9 mouse cellular contexts compared by ENCODE assay signal in genomic region chr13:107846621-107847178, GRCm38 (mm10).
DNase-seq lines count a peak whose midpoint lies in the region; ATAC-seq and TF ChIP-seq lines count a peak whose summit lies in the region.
"Had no signal": no experiment of that assay in that cellular context is flagged by ENCODE, and none has a peak within 500 bp of the region (broad histone marks: within the 10 kb centered on the region; RNA-seq: fewer than 3 reads in every experiment).

No protein-coding gene starts in this region.

- no peak for TF ChIP-seq POLR2A in embryonic fibroblast, embryonic 13.5 days (IDR thresholded peaks at IDR 0.05; ENCODE audit: low read depth, low read length)

- no peaks in the 10 kb centered on the region for H3K9me3 ChIP-seq in heart, embryonic 13.5 days
- no peaks in the 10 kb centered on the region for H3K9me3 ChIP-seq in midbrain, embryonic 13.5 days

- no peak for TF ChIP-seq CTCF in embryonic fibroblast, embryonic 13.5 days (IDR thresholded peaks at IDR 0.05; ENCODE audit: borderline replicate concordance, insufficient read depth, low read length)

- H3K9ac ChIP-seq in heart, embryonic 13.5 days = peak overlapping the region; percentile 1; the same call in 1 of the 2 replicates
- peak overlapping the region; percentile 39; the same call in 1 of the 2 replicates for H3K9ac ChIP-seq in midbrain, embryonic 13.5 days (replicated peaks)

- WGBS in heart, embryonic 13.5 days = 54% methylated on average over 10 of the region's 10 CpGs
- WGBS in midbrain, embryonic 13.5 days = 19% methylated on average over 10 of the region's 10 CpGs

- no peaks in the 10 kb centered on the region for H3K36me3 ChIP-seq in heart, embryonic 13.5 days
- H3K36me3 ChIP-seq in midbrain, embryonic 13.5 days = no peaks in the 10 kb centered on the region
- H3K36me3 ChIP-seq: G1E had no signal

- H3K4me3 ChIP-seq in heart, embryonic 13.5 days = peak overlapping the region; percentile 17
- no peak overlapping the region for H3K4me3 ChIP-seq in embryonic fibroblast, embryonic 13.5 days (ENCODE audit: insufficient read depth, low read length)
- peak overlapping the region; percentile 6; the same call in 1 of the 2 replicates for H3K4me3 ChIP-seq in midbrain, embryonic 13.5 days (replicated peaks)

- peak overlapping the region; percentile 55 for H3K4me2 ChIP-seq in heart, embryonic 13.5 days
- peak overlapping the region; percentile 33 for H3K4me2 ChIP-seq in midbrain, embryonic 13.5 days (replicated peaks)

- no peaks in the 10 kb centered on the region for H3K27me3 ChIP-seq in heart, embryonic 13.5 days (replicated peaks)
- no peaks in the 10 kb centered on the region for H3K27me3 ChIP-seq in midbrain, embryonic 13.5 days

- no peak for DNase-seq in heart, adult 8-10 months (ENCODE audit: low spot score)
- peak; percentile 76 for DNase-seq in kidney, adult 18-20 months
- no peak for DNase-seq in urinary bladder, postnatal 25 days (ENCODE audit: low spot score)
- DNase-seq in spleen, postnatal 10 days (ENCODE audit: low spot score in 2 of 2) = no peak
- DNase-seq in c-Kit-positive CD71-positive TER-119-positive erythroid progenitor cells, embryonic 14.5 days (ENCODE audit: low spot score) = no peak

- H3K4me1 ChIP-seq in heart, embryonic 13.5 days = peaks cover 73% of the 10 kb centered on the region
- H3K4me1 ChIP-seq in embryonic fibroblast, embryonic 13.5 days (ENCODE audit: control insufficient read depth, insufficient read depth, low read length) = peaks cover 25% of the 10 kb centered on the region
- H3K4me1 ChIP-seq in midbrain, embryonic 13.5 days (replicated peaks) = peaks cover 82% of the 10 kb centered on the region

- no peak for ATAC-seq in heart, embryonic 13.5 days (ENCODE audit: extremely low read depth, insufficient number of reproducible peaks, low FRiP score, low TSS enrichment)
- ATAC-seq in midbrain, embryonic 13.5 days = peak; percentile 55

- peak overlapping the region; percentile 20 for H3K27ac ChIP-seq in heart, embryonic 13.5 days (replicated peaks)
- 0 out of 2 replicates have a peak overlapping the region, but pooled peaks have one; percentile 29 for H3K27ac ChIP-seq in embryonic fibroblast, embryonic 13.5 days (ENCODE audit: insufficient read depth, low read length)
- peak overlapping the region; percentile 60 for H3K27ac ChIP-seq in midbrain, embryonic 13.5 days
